Mouse (Mus musculus) testis, adult 2 months (tissue): Measurements from ENCODE around the gene Znfx1.

Experiments
- CTCF ChIP-seq: fragments of 200-500 bp; IDR thresholded peaks from 2 replicates; pipeline ENCODE4 v1.5.1; 2012; ENCODE audit warnings: low read depth, mild to moderate bottlenecking, inconsistent platforms, low read length, moderate library complexity; ENCODE audit not compliant: control insufficient read depth, insufficient read depth, insufficient replicate concordance
- POLR2A ChIP-seq: fragments of 200-500 bp; IDR thresholded peaks from 2 replicates; pipeline ENCODE4 v1.6.1; 2012; ENCODE audit warnings: low read depth, mild to moderate bottlenecking, inconsistent platforms, low read length, moderate library complexity; ENCODE audit not compliant: control insufficient read depth

DNA sequence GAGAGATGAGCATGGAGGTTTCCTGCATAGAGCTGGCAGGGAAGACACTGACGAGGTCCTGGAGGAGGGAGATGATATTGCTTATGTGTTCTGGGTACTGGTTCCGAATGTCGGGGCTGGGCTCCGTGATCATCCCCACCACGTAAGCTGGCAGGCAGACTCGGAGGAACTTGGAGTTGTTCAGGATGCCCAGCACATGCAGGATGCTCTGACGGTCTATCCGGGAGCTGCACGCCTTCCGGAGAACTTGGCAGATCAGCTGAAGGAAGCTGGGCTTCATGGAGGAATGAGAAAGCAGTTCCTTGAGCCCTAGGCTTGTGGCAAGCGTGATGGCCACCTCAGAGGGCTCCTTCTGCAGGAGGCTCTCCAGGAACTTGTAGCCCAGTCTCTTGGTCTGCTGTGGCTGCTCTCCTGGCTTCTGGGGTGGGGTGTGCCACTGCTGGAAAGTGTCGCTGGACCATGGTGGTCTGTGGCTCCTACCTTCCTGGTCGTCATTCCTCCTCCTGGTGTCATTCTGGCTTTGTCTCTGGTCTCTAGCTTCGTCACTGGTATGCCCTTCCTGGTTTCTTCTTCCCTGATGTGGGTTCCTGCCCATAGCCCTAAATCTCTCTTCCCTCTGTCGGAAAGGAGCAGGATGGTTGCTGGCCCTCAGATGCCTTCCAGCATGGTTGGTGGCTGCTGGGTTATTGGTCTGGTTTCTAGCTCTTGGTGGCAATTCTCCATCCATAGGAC lies 6.4 kb downstream of the Znfx1 start:
- TF ChIP-seq CTCF (no peak), POLR2A (no peak)
